Mouse (Mus musculus) thymus, adult 2 months (tissue): Measurements from ENCODE around the gene Ppp1r12a.

Source experiments
- CTCF ChIP-seq: fragments of 200-500 bp; IDR thresholded peaks from 2 replicates; pipeline ENCODE4 v1.5.1; 2012; ENCODE audit warnings: mild to moderate bottlenecking, control low read depth, low read length, moderate library complexity, borderline replicate concordance; ENCODE audit not compliant: control insufficient read depth, poor library complexity, insufficient read depth; ENCODE audit errors: extremely low read depth
- POLR2A ChIP-seq: fragments of 200-500 bp; IDR thresholded peaks from 2 replicates; pipeline ENCODE4 v1.6.1; 2012; ENCODE audit warnings: mild to moderate bottlenecking, low read length, control low read depth, moderate library complexity; ENCODE audit not compliant: control insufficient read depth, poor library complexity, insufficient read depth; ENCODE audit errors: extremely low read depth

DNA sequence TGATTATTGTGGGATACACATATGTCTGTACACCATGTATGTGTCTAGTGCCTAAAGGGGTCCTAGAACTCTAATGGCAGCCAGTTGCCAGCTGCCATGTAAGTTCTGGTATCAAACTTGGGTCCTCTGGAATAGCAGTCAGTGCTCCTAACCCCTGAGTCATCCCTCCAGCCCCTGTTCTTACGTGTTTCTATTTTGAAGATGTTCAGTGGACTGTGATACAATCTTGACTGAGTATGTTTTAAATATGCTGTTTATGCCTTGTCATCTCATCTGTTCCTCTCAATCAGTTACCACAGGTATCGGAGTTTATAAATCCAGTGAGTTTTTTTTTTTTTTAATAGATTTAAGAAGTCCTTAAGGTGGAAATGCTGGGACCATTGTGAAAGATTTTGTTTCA is 27.3 kb downstream of the Ppp1r12a start:
- TF ChIP-seq CTCF (no peak), POLR2A (no peak)
